Mouse (Mus musculus) intestine, postnatal 0 days (tissue): Measurements from ENCODE around the gene Tln2. TPM values are rescaled to one million over a fixed set of nuclear protein-coding genes. Genes with fewer than 3 reads are reported as not detected.

Experiments used
- ATAC-seq: fragments of 200-750 bp; cut with Nextera tagmentation; 2 replicates; pipeline ENCODE4 v1.8.0; 2017; ENCODE audit warnings: mild to moderate bottlenecking, moderate TSS enrichment, moderate library complexity
- H3K27ac ChIP-seq: fragments of 300-500 bp; sonication (generic); 2 replicates; pipeline ENCODE4 v1.5.1; 2014; ENCODE audit warnings: mild to moderate bottlenecking, low read depth, low read length, moderate library complexity
- H3K27me3 ChIP-seq: fragments of 300-500 bp; sonication (generic); replicated peaks from 2 replicates; pipeline ENCODE4 v1.6.1; 2014; ENCODE audit warnings: low read length, mixed read lengths; ENCODE audit not compliant: control insufficient read depth, insufficient read depth
- H3K36me3 ChIP-seq: fragments of 300-500 bp; sonication (generic); 2 replicates; pipeline ENCODE4 v1.6.1; 2014; ENCODE audit warnings: mild to moderate bottlenecking, moderate library complexity; ENCODE audit not compliant: control insufficient read depth, insufficient read depth
- H3K4me1 ChIP-seq: fragments of 300-500 bp; sonication (generic); replicated peaks from 2 replicates; pipeline ENCODE4 v1.6.1; 2014; ENCODE audit warnings: antibody characterized with exemption, low read length, mixed read lengths; ENCODE audit not compliant: control insufficient read depth, insufficient read depth
- H3K4me2 ChIP-seq: fragments of 300-500 bp; sonication (generic); replicated peaks from 2 replicates; pipeline ENCODE4 v1.6.1; 2014; ENCODE audit warnings: low read depth, mild to moderate bottlenecking, moderate library complexity
- H3K4me3 ChIP-seq: fragments of 300-500 bp; sonication (generic); 2 replicates; pipeline ENCODE4 v1.5.1; 2014; ENCODE audit warnings: low read depth, low read length
- H3K9ac ChIP-seq: fragments of 300-500 bp; sonication (generic); 2 replicates; pipeline ENCODE4 v1.6.1; 2014; ENCODE audit warnings: mild to moderate bottlenecking, low read depth, low read length
- H3K9me3 ChIP-seq: fragments of 300-500 bp; sonication (generic); 2 replicates; pipeline ENCODE4 v1.6.1; 2016; ENCODE audit warnings: mixed run types; ENCODE audit not compliant: control insufficient read depth
- CTCF ChIP-seq: sonication (generic); IDR thresholded peaks from 2 replicates; pipeline ENCODE4 v1.5.1; 2016; ENCODE audit warnings: low read depth, mild to moderate bottlenecking, control low read depth, antibody characterized with exemption, moderate library complexity
- WGBS: fragments of 180-500 bp; shearing (Covaris S2); extraction: QIAGEN DNeasy Blood & Tissue Kit; methylation state at CpG from one replicate; pipeline ENCODE4 v1.1.7; 2014; 5-methylcytosine and 5-hydroxymethylcytosine counted together
- polyA plus RNA-seq: library from polyadenylated mRNA; unstranded; fragments of >200 nt; fragmentation: Nextera tagmentation; extraction: Ambion mirVana; gene quantifications from 2 replicates; pipeline ENCODE4 v1.2.1, GENCODE M21; 2015

The Tln2 gene
- polyA plus RNA-seq, 1 experiment from 2014 or later, result 8.8 TPM

DNA sequence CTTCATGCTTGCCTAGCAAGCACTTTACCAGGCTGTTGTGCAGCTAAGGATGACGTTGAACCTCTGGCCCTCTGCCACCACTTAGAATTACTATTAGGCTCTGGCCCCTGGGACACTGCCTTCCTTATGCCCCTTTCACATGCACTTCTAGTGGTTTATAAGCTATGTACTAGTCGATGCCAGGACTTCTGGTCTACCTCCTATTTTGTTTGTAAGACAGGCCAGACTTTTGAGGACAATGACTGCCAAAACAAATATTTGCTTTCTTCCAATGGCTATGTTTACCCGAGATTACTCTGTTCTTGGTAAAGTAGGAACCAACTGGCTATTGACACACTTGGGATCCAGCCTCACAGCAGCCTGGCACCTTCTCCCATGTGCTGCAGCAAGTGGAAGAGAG lies 82.1 kb downstream of the Tln2 start:
- Histone ChIP-seq H3K4me2 (no peak overlapping the region), H3K4me1 (no peaks in the 10 kb centered on the region), H3K27ac (no peak overlapping the region), H3K27me3 (no peaks in the 10 kb centered on the region), H3K9me3 (no peaks in the 10 kb centered on the region), H3K9ac (no peak overlapping the region), H3K4me3 (no peak overlapping the region), H3K36me3 (no peaks in the 10 kb centered on the region)
- no peak for ATAC-seq
- 53% methylated on average over 3 of the region's 3 CpGs for WGBS
- no peak for TF ChIP-seq CTCF

DNA sequence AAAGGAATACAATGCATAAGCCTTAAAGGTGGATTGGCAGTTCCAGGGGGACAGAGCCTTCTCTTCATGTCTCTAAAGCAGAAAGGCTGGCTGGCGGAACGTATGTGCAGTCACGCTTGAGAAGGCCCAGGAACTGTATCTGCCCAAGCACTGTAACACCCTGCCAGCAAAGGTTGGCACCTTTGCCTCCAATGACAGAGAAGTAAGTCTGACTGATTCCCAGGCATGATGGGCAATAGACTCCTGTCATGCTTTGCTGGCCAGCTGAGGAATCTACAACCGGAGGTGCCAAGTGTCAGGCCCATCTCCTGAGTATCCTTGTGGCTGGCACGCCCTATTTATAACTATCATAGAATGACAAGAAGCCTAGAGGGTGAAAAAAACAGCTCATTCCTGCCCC lies 83.3 kb downstream of the Tln2 start:
- Histone ChIP-seq H3K36me3 (no peaks in the 10 kb centered on the region), H3K4me3 (no peak overlapping the region), H3K9me3 (no peaks in the 10 kb centered on the region), H3K9ac (no peak overlapping the region), H3K4me2 (no peak overlapping the region), H3K27ac (no peak overlapping the region), H3K4me1 (no peaks in the 10 kb centered on the region), H3K27me3 (no peaks in the 10 kb centered on the region)
- ATAC-seq, result no peak
- WGBS, result 95% methylated on average over 5 of the region's 5 CpGs
- no peak for TF ChIP-seq CTCF

DNA sequence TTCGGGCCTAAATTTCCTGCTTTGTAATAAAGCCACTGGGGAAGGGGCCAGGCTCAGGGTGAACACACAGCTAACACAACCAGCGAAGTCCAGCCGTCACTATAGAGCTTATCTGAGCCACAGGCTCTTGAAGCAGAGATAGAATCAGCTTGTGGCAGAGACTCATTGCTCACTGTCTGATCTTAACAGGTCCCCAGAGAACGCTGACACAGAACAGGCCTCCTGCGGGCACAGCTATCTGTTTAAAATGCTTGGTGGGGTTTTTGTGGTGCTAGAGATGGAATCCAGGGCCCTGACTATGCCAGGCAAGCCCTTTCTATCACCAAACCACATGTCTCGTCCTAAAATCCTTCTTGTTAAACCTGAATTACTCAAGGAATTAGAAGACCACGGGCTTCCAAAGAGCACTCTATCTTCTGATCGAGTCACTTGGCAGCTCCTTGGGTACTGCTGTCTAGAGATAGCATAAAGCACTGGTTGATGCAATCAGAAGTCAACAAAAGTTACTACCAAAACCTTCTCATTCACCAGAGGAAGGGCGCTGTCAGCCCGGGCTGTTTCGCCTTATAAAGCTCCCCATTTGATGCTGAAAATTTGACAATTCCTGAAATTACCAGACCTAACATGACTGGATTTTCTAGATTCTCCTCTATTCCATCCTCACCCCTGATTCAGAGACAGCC lies 95.9 kb downstream of the Tln2 start:
- ATAC-seq, result no peak
- Histone ChIP-seq H3K4me1 (no peaks in the 10 kb centered on the region), H3K4me2 (no peak overlapping the region), H3K27me3 (no peaks in the 10 kb centered on the region), H3K27ac (no peak overlapping the region), H3K9me3 (no peaks in the 10 kb centered on the region), H3K36me3 (no peaks in the 10 kb centered on the region), H3K9ac (no peak overlapping the region), H3K4me3 (no peak overlapping the region)
- no peak for TF ChIP-seq CTCF
- WGBS, result 63% methylated on average over 11 of the region's 11 CpGs

DNA sequence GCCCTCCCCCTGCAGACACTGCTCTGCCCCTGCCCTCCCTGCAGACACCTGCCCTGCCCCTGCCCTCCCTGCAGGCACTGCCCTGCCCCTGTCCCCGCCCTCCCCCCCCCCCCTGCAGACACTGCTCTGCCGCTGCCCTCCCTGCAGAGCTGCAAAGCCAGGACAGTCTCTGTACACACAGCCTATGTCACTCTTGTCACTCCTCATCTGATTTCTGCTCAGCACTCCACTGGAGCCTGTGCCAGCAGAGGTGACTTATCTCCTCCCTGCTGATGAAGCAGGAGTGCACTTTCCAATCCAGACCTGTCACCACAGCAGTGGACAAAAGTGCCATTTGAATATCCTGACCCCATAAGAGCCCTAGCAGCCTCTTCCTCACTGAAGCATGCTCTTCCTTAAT lies 118.0 kb downstream of the Tln2 start:
- Histone ChIP-seq H3K27ac (no peak overlapping the region), H3K27me3 (no peaks in the 10 kb centered on the region), H3K9ac (no peak overlapping the region), H3K4me1 (no peaks in the 10 kb centered on the region), H3K9me3 (no peaks in the 10 kb centered on the region), H3K36me3 (no peaks in the 10 kb centered on the region), H3K4me2 (no peak overlapping the region), H3K4me3 (no peak overlapping the region)
- no peak for TF ChIP-seq CTCF
- ATAC-seq, result no peak
- 31% methylated on average over 2 of the region's 2 CpGs for WGBS

DNA sequence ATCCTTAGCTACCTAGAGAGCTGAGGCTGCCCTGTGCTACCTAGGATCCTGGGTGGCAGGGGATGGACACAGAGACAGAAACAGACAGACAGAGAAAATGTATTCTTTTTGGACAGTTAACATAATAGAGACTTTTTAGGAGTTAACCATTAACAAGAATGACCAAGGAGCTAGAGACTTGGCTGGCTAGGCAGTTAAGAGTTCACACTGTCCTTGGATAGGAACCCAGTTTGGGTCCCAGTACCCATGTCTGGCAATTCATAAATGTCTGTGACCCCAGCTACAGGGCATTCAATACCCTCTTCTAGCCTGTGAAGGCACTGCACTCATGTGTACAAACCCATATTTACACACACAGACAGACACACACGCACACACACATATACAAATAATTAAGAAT lies 122.0 kb downstream of the Tln2 start:
- no peak for TF ChIP-seq CTCF
- Histone ChIP-seq H3K27ac (no peak overlapping the region), H3K9ac (no peak overlapping the region), H3K4me1 (no peaks in the 10 kb centered on the region), H3K27me3 (no peaks in the 10 kb centered on the region), H3K9me3 (no peaks in the 10 kb centered on the region), H3K4me3 (no peak overlapping the region), H3K4me2 (no peak overlapping the region), H3K36me3 (no peaks in the 10 kb centered on the region)
- 84% methylated on average over 1 of the region's 1 CpGs for WGBS
- ATAC-seq, result no peak

DNA sequence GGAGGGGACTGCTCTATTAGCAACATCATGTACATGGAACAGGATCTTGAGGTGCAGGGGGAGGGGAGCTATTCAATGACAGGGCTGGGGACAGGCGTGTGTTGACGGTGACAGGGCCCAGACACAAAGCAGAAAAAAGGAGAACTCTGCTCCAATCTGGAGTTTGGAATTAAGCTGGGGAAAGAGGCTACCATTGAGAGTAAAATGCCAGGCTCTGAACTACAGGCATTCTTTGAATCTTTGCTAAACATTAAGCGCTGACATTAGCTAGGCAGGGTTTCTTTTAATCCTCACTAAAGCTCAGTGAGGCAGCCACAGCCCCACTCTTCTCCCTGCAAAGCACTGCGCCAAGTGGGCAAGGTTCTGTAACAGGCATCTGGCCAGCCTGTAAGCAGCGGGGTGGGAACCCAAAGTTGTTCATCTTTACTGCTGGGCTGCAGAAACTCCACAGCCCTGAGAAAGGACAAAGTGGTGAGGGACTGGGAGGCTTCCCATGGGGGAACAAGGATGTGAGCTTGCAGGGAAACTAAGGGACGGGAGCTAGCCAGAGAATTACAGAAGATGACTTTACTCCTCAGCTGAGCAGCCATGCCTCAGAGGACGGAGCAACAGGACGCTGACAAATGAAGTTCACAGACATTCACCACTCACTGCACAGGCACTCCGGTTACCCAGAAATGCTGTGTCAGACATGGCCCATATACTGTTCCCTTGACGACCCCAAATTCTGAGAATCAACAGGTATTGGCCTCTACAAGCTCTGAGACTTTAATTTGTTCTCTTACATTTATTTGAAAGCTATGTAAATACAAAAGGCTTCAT lies 124.0 kb downstream of the Tln2 start:
- no peak for TF ChIP-seq CTCF
- Histone ChIP-seq H3K4me2 (no peak overlapping the region), H3K4me3 (no peak overlapping the region), H3K27ac (no peak overlapping the region), H3K4me1 (no peaks in the 10 kb centered on the region), H3K9me3 (no peaks in the 10 kb centered on the region), H3K9ac (no peak overlapping the region), H3K27me3 (no peaks in the 10 kb centered on the region), H3K36me3 (no peaks in the 10 kb centered on the region)
- WGBS, result 56% methylated on average over 10 of the region's 10 CpGs
- no peak for ATAC-seq
